Mouse (Mus musculus) gastrocnemius, adult 8-10 months (tissue): ENCODE data around the gene Klhl36. TPM values are rescaled to one million over a fixed set of nuclear protein-coding genes. Genes with fewer than 3 reads are reported as not detected.
A peak's percentile ranks its signal among the peaks of the same experiment; 100 is the strongest.

Source experiments
- DNase-seq, 2 experiments: peaks; one replicate each; pipeline ENCODE4 v3.0.0; 2022; ENCODE audit warnings: low spot score in 2 of 2
- total RNA-seq, 4 experiments: library from RNA; stranded (reverse); gene quantifications; 2 replicates each; pipeline ENCODE4 v1.2.4; 2022

The Klhl36 gene
- total RNA-seq, 4 experiments from 2014 or later, result 0.90 to 2.1 (median 1.6) TPM

GRCm38 (mm10) chr8:119883281-119883680, 21.2 kb downstream of the Klhl36 start:
- no peak for DNase-seq

- DNase-seq, result peak in 1 of 2 experiments; percentile 19
Measured at GRCm38 (mm10) chr8:119885612-119886011, 23.5 kb downstream of the Klhl36 start.

- peak in 1 of 2 experiments; percentile 9 for DNase-seq
Measured at GRCm38 (mm10) chr8:119887130-119887529, 25.1 kb downstream of the Klhl36 start.

- DNase-seq, result no peak
Measured at GRCm38 (mm10) chr8:119888012-119888411, 25.9 kb downstream of the Klhl36 start.

- no peak for DNase-seq
Measured at GRCm38 (mm10) chr8:119897069-119897468, 35.0 kb downstream of the Klhl36 start.

- no peak for DNase-seq
Measured at GRCm38 (mm10) chr8:119897933-119898332, 35.9 kb downstream of the Klhl36 start.

- no peak for DNase-seq
Measured at GRCm38 (mm10) chr8:119901349-119901748, 39.3 kb downstream of the Klhl36 start.

GRCm38 (mm10) chr8:119901952-119902351, 39.9 kb downstream of the Klhl36 start:
- DNase-seq, result no peak

- DNase-seq, result no peak
Measured at GRCm38 (mm10) chr8:119904323-119904911, 42.4 kb downstream of the Klhl36 start.

GRCm38 (mm10) chr8:119909944-119910546, 48.0 kb downstream of the Klhl36 start, which contains the start of gene Usp10:
Gene Usp10, plus strand, starts transcription at chr8:119910360.
- DNase-seq, result no peak

- peak; percentile 85 to 87 for DNase-seq
Measured at GRCm38 (mm10) chr8:119910547-119911257, 48.6 kb downstream of the Klhl36 start, which contains the start of gene Gm20388. Gene Gm20388, plus strand, starts transcription at chr8:119910841.

- DNase-seq, result no peak
Measured at GRCm38 (mm10) chr8:119911258-119911962, 49.3 kb downstream of the Klhl36 start.

GRCm38 (mm10) chr8:119912643-119913042, 50.6 kb downstream of the Klhl36 start:
- no peak for DNase-seq

GRCm38 (mm10) chr8:119913181-119913580, 51.1 kb downstream of the Klhl36 start:
- DNase-seq, result no peak

GRCm38 (mm10) chr8:119914161-119914560, 52.1 kb downstream of the Klhl36 start:
- DNase-seq, result no peak

- no peak for DNase-seq
Measured at GRCm38 (mm10) chr8:119915298-119915697, 53.2 kb downstream of the Klhl36 start.

- no peak for DNase-seq
Measured at GRCm38 (mm10) chr8:119916237-119916892, 54.3 kb downstream of the Klhl36 start.

GRCm38 (mm10) chr8:119917415-119917814, 55.3 kb downstream of the Klhl36 start:
- no peak for DNase-seq

- DNase-seq, result no peak
Measured at GRCm38 (mm10) chr8:119918155-119918567, 56.1 kb downstream of the Klhl36 start.

- DNase-seq, result no peak
Measured at GRCm38 (mm10) chr8:119923259-119923658, 61.2 kb downstream of the Klhl36 start.

GRCm38 (mm10) chr8:119925428-119925827, 63.4 kb downstream of the Klhl36 start:
- DNase-seq, result no peak
